Mouse (Mus musculus): ENCODE measurements around the gene Nectin2. TPM values are rescaled to one million over a fixed set of nuclear protein-coding genes. Genes with fewer than 3 reads are reported as not detected.

Gene Nectin2
- polyA plus RNA-seq, 3 experiments from 2014 or later: 0.13 to 1.0 TPM; not detected in 1

DNA sequence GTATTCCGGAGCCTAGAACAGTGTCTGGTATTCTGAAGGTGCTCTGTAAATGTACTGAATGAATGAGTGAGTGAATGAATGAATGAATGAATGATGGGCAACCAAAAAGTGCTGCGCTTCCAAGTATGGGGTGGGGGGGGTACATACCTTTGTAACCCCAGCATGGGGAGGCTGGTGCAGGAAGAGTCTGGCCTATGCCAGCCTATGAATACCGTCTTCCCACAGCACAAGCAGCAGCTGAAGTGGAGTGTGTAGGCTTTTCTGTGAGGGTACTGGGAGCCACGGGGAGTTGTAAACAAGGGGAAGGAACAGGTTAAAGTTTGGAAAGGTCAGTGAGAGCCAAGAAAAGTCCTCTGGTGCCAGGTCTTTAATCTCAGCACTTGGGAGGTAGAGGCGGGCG is 6.5 kb downstream of the Nectin2 start:
- no peak for ATAC-seq

DNA sequence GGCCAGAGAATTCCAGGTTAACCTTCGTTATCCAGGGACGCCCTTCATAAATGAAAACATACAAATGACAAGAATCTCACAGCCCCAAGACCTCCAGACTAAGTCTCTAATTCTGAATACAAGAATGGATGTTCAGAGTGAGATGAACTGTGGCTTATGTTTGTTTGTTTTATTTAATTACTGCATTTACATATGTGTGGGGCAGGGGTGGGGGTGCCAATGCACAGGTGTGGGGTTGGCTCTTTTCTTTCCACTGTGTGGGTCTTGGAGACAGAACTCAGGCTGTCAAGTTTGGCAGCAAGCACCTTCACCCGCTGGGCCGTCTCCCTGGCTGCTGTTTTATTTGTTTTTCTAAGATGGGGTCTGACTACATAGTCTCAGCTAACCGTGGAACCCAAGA is 7.8 kb downstream of the Nectin2 start:
- no peak for ATAC-seq

DNA sequence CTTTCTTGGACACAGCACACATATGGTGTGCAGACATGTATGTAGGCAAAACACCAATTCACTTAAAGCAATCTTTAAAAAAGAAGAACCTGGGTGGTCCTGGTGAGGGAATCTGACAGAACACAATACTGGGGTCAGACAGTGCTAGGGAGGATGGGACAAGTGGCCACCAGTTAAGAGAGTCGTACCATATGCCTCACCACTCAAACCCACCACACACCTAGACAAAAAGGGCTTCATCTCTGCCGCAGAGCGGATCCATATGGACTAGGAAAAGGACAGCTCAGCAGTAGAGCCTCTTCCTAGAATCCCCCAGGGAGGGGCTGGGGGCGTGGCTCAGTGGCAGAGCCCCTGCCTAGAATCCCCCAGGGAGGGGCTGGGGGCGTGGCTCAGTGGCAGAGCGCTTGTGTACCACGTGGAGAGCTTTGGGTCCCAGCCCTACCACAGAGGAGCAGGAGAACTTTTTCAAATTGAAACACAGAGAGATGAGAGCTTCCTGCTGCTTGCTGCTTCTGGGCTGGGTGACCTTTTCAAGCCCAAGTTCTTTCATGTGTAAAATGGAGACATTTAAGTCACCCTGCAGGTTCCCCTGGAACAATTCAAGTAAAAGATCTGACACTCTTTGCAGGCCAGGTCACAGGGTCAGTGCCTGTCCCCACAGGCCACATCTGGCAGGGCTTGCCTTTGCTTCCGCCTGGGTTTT is 8.8 kb downstream of the Nectin2 start:
- no peak for ATAC-seq

- ATAC-seq: no peak
These were observed 10.0 kb downstream of the Nectin2 start for GRCm38 (mm10) chr7:19740269-19740668.

DNA sequence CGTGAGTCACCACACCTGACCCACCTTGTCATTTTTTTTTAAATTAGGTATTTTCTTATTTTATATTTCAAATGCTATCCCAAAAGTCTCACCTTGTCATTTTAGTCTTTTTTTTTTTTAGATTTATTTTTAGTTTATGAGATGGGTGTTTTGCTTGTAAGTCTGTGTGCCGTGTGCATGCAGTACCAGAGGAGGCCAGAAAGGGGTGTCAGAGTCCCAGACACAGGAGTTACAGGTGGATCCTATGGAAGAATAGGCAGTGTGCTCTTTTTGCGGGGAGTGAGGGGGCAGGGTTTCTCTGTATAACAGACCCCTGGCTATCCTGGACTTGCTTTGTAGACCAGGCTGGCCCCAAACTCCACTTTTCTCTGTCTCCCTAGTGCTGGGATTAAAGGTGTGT is 11.5 kb downstream of the Nectin2 start:
- ATAC-seq: no peak

- no peak for ATAC-seq
These were observed 13.8 kb downstream of the Nectin2 start for GRCm38 (mm10) chr7:19736389-19737057.

- no peak for ATAC-seq
These were observed 16.1 kb downstream of the Nectin2 start for GRCm38 (mm10) chr7:19734178-19734666.

DNA sequence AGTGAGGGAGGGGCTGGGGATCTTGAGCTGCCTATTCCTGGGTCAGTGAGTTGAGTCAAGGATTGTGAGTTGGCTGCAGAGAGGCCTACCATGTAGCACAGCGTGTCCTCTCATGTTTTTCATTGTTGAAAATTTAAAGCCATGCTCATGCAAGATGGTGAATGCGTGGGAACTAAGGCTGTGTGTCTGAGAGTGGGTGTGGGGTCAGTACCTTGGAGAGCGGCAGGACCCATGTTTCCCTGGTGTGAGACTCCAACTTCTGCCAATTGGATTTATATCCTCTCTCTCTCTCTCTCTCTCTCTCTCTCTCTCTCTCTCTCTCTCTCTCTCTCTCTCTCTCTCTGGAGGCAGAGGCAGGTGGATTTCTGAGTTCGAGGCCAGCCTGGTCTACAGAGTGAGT is 23.7 kb downstream of the Nectin2 start:
- ATAC-seq: no peak

GRCm38 (mm10) chr7:19724167-19724566 is 26.1 kb downstream of the Nectin2 start:
- ATAC-seq: no peak

DNA sequence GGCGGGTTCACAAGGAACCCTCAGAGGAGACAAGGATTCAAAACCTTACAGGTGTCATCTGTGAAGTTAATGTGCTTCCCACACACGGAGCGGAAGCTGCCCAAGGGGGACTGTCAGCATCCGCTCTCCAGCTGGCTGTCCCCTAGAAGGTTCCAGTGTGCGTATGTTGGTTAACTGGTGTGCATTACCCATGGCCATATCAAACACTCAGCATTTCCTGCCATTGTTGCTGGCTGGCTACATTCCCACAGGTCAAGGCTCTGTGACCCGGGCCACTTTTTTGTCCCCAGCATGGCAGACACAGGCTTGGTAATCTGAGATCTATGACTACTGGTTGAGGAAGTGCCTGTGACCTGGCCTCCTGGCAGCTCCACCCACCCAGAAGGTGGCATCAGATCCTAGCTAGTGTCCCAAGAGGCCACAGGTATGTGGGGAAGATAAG is 27.5 kb downstream of the Nectin2 start:
- ATAC-seq: no peak

DNA sequence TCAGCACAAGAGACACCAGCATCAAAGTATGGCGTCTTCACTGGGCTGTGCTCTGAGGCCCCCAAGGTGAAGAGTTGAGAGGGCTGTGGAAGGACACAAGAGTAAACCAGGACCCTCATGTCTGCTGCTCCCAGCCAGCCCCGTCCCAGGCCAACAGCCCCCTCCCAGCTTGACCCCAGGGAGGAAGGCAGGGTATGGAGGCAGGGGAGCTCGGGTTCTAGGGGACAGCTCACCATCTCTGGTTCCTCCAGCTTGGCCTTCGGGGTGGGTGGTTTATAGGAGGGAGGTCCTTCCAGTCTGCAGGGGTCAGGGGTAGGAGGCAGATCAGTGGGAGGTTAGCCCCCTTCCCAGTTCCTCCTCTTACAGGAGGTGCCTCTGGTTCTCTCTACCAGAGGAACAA is 31.1 kb downstream of the Nectin2 start:
- ATAC-seq: no peak

- ATAC-seq: no peak
These were observed 31.9 kb downstream of the Nectin2 start for GRCm38 (mm10) chr7:19718297-19718952.

DNA sequence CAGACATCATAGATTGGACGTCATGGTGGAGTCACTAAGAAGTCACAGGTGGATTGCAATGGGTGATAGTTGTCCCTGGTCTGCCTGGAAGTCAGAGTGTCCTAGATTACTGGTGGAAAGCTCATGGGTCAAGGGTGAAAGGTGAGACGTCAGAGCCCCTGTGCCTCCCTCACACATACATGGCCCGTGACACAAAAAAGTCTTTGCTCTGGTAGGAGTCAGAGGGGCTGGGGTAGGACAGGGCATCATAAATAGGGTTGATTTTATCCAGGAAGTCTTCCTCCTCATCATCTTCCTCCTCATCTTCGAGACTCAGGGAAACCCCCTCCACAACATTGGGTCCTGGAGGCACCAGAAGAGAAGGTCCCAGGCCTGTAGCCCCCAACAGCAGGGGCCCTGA is 32.9 kb downstream of the Nectin2 start:
- ATAC-seq: no peak

DNA sequence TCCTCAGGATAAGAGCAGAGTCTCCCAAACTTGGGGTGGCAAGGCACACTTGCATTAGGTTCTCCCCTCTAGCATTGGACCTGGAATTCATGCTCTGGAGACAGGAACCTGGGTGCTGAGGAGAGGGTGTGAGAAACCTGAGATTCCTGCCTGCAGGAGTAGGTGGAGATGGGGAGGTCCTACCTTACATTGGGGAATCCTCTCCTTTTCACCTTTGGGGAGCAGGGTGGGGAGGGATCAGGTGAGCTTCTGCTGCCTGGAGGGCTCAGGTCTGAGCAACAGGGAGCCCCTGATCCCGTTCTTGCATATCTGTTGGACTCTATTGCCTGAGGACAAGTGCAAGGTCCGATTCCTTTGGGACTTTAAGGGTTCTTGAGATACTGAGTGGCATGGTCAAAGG is 33.5 kb downstream of the Nectin2 start:
- ATAC-seq: no peak

DNA sequence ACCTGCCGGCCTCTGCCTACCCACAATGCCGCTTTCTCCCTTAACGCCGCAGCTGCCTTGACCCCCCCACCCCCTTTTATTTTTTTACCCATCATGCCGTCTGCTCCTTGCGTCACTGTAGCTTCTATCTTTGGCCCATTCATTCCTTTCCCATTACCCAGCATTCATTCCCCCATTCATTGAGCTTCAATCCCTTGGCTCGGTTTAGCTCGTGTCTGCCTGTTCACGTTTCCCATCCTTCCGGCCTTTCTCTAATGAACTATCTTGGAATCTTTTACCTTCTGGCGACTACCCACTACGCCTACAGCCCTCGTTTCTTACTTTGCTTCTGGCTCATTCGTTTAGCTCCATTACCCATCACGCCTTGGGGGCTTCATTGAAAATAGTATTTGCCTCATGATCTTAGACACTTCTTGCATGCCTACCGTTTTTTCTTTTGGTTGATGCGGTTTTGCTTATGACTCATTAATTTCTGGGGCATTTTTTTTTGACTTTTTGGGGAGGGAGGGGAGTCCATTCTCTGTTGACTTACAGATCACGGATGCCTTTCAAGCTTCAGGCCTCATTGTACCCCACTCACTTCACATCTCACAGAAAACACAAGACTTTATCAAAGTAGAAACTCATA is 34.1 kb downstream of the Nectin2 start:
- ATAC-seq: peak; percentile 15

DNA sequence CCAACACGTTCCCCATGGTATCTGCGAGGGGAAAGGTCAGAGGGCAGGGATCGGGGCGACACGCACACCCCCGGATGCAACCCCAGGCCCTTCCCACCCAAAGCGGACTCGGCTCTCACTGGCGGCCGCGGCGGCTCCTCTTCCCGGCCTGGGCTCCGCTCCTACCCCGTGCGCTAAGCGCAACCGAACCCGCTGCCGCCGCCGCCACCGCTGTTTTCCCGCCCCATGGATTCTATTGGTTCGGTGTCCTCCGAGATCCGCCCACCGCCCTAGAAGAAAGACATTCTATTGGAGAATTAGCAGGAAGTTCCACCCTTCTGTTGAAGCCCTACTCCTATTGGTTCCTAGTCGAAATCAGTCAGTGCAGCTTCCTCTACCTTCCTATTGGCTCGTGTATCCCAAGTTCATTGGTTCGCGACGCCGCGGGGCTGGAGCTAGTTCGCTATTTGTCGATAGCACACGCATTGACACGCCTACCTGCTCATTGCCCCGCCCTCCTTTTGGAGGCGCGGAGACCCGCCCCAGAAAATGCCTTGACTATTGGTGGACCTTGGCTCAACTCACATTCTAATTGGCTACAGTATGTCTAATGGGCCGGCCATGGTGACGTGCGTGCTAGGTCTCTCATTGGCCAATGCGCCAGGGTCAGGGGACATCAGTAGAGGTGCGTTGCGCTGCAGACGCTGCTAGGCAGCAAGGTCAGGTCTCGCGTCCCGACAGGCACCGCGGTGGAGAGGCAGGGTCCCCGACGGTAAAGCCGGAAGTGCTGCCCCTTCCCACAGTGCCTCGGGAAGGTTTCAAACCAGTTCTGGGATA is 34.8 kb downstream of the Nectin2 start, which contains the start of gene Tomm40:
Gene Tomm40 (minus strand): TSS at position 200 of the 816 bp plus-strand sequence.
- ATAC-seq: peak; percentile 90

- ATAC-seq: no peak
These were observed 35.4 kb downstream of the Nectin2 start for GRCm38 (mm10) chr7:19714836-19715235.

DNA sequence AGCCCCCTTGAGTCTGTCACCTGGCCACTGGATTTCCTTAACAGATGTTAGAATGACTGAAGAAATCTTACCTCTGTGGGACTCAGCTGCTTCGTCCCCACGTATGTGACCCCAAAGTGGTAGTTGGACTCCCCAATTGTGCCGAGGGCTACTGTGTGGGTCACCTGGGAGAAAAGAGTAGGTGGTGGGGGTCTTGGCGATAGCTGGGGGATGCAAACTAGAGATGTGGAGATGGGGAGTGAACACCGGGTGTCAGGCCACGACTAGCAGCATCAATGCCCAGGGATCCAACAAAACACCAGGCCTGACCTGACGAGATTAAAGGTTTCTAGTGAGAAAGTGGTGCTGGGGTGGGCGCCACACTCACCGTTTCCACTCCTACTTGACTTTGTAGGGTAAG is 36.7 kb downstream of the Nectin2 start:
- ATAC-seq: no peak

DNA sequence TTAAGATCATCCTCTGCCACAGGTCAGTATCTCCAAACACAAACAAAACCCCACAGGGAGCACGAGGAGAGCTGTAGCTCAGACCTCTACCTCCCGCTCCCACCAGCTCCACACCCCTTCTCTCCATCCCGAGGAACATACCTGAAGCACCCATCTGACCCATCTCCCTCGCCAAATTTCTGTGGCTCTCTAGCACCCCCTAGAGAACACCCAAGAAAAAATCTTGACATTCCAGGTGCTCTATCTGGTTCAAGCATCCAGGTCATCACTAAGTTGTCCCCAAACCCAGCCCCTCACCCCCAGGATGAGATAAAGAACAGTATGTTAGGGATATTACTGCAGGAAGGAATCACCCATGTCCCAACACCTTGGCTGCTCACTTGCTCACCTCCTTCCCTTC is 37.1 kb downstream of the Nectin2 start:
- ATAC-seq: no peak

GRCm38 (mm10) chr7:19712414-19712813 is 37.9 kb downstream of the Nectin2 start:
- no peak for ATAC-seq

GRCm38 (mm10) chr7:19710650-19711049 is 39.6 kb downstream of the Nectin2 start:
- no peak for ATAC-seq

DNA sequence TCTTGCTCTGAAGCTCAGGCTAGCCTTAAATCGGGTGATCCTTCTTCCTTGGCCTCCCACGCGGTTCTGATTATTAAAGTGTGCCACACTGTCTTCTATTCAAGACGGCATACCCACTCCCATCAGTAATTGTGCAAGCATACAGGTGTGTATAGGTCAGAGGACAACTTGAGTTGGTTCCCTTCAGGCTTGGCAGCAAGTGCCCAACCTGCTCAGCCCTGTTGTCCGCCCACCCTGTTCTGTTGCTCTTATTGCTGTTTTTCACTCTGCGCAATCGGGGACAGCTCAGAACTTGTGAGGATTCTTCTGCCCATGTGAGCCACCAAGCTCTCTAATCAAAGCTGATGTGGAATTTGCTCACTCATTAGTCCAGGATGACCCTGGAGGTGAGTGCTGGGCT is 45.0 kb downstream of the Nectin2 start:
- no peak for ATAC-seq

All from inflammation-experienced regulatory T-cells, adult 6 months (primary cell).